Mouse (Mus musculus): ENCODE results near the gene Gm20865.
"Not testable (repeated sequence)": the region's sequence is repeated elsewhere in the genome, so short reads cannot be mapped to it uniquely, and the experiment has no call there.

Gm20865 gene

DNA sequence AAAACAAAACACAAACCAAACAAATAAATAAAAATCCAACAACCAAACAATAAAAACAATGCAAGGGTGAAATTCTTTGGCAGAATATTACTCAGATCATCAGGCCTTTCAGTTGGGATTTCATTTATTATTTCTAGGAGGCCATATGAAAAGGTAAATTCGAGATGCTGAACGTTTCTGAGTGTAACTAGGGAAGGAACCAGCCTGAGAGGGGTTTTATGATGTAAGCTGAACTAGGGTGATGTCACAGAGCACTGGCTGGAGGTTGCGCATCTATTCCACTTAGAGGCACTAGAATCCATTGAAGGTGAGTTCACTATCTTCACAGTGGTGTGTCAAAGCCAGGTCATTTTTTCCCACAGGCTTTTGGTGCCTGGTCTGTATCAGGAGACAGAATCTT lies at the start of gene Gm20865:
TSS of gene Gm20865 (plus strand) at position 301 of the 400 bp plus-strand sequence.
- DNase-seq (ENCODE audit: low read depth, low spot score) = not testable (repeated sequence)
